Mouse (Mus musculus) forebrain, embryonic 14.5 days (tissue): Measurements from ENCODE around the gene Cmip. TPM values are rescaled to one million over a fixed set of nuclear protein-coding genes. Genes with fewer than 3 reads are reported as not detected.
"Not testable (repeated sequence)": the region's sequence is repeated elsewhere in the genome, so short reads cannot be mapped to it uniquely, and the experiment has no call there.

Experiments used
- ATAC-seq: fragments of 200-750 bp; cut with Nextera tagmentation; 2 replicates; pipeline ENCODE4 v1.8.0; 2017; ENCODE audit warnings: mild to moderate bottlenecking, moderate library complexity
- DNase-seq: peaks from one replicate; pipeline ENCODE4 v3.0.0-alpha.2; 2015; ENCODE audit warnings: low spot score
- H3K27ac ChIP-seq: fragments of 300-500 bp; sonication (generic); 2 replicates; pipeline ENCODE4 v1.5.1; 2014; ENCODE audit warnings: low read depth, mild to moderate bottlenecking, control low read depth, low read length, moderate library complexity
- H3K27me3 ChIP-seq: fragments of 300-500 bp; sonication (generic); replicated peaks from 2 replicates; pipeline ENCODE4 v1.6.1; 2014; ENCODE audit warnings: low read length, control low read depth, mixed read lengths; ENCODE audit not compliant: control insufficient read depth, insufficient read depth
- H3K36me3 ChIP-seq: fragments of 300-500 bp; sonication (generic); 2 replicates; pipeline ENCODE4 v1.6.1; 2014; ENCODE audit warnings: low read length, control low read depth; ENCODE audit not compliant: control insufficient read depth, insufficient read depth
- H3K4me1 ChIP-seq: fragments of 300-500 bp; sonication (generic); 2 replicates; pipeline ENCODE4 v1.6.1; 2014; ENCODE audit warnings: antibody characterized with exemption, low read length, control low read depth; ENCODE audit not compliant: control insufficient read depth, insufficient read depth
- H3K4me2 ChIP-seq: fragments of 300-500 bp; sonication (generic); 2 replicates; pipeline ENCODE4 v1.6.1; 2014; ENCODE audit warnings: mild to moderate bottlenecking, control low read depth, low read length
- H3K4me3 ChIP-seq: fragments of 300-500 bp; sonication (generic); 2 replicates; pipeline ENCODE4 v1.5.1; 2014; ENCODE audit warnings: low read depth, low read length, control low read depth
- H3K9ac ChIP-seq: fragments of 300-500 bp; sonication (generic); 2 replicates; pipeline ENCODE4 v1.6.1; 2014; ENCODE audit warnings: mild to moderate bottlenecking, low read length, control low read depth, moderate library complexity
- H3K9me3 ChIP-seq: fragments of 300-500 bp; sonication (generic); replicated peaks from 2 replicates; pipeline ENCODE4 v1.6.1; 2016; ENCODE audit warnings: low read length, control low read depth, mixed read lengths; ENCODE audit not compliant: control insufficient read depth
- WGBS: fragments of 180-500 bp; shearing (Covaris S2); extraction: QIAGEN DNeasy Blood & Tissue Kit; methylation state at CpG from one replicate; pipeline ENCODE4 v1.1.7; 2014; 5-methylcytosine and 5-hydroxymethylcytosine counted together
- polyA plus RNA-seq: library from polyadenylated mRNA; unstranded; fragments of >200 nt; fragmentation: Nextera tagmentation; extraction: Ambion mirVana; gene quantifications from 2 replicates; pipeline ENCODE4 v1.2.1, GENCODE M21; 2014

Gene Cmip
- polyA plus RNA-seq, 1 experiment from 2014 or later = 57.4 TPM

GRCm38 (mm10) chr8:117423029-117423428 lies 166.2 kb downstream of the Cmip start:
- H3K36me3 ChIP-seq = peaks cover 42% of the 10 kb centered on the region

DNA sequence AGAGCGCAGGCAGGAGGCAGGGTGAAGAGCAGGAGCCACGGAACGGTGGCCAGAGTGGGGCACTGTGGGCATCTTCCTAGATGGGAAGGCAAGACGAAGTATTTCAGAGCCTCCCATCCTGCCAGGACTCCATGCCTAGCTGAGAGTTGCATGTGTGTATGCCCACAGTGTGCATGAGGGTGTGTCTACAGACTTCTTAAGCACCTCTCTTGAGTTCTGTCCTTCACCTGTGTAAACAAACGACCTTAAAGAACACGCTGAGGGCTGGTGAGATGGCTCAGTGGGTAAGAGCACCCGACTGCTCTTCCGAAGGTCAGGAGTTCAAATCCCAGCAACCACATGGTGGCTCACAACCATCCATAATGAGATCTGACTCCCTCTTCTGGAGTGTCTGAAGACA lies 171.0 kb downstream of the Cmip start:
- H3K9me3 ChIP-seq, ATAC-seq, H3K9ac ChIP-seq, H3K4me1 ChIP-seq, H3K4me2 ChIP-seq, H3K4me3 ChIP-seq, H3K27me3 ChIP-seq, DNase-seq, H3K27ac ChIP-seq: not testable (repeated sequence)
- 89% methylated on average over 8 of the region's 8 CpGs for whole genome bisulfite sequencing
- peaks cover 69% of the 10 kb centered on the region for H3K36me3 ChIP-seq

More at GRCm38 (mm10) chr8:117423029-117423428, 166.2 kb downstream of the Cmip start:
- Histone ChIP-seq H3K9me3 (no peaks in the 10 kb centered on the region), H3K4me2 (no peak overlapping the region), H3K27me3 (no peaks in the 10 kb centered on the region), H3K9ac (no peak overlapping the region), H3K27ac (peak overlapping the region; percentile 36; the same call in 1 of the 2 replicates), H3K4me3 (no peak overlapping the region), H3K4me1 (no peaks in the 10 kb centered on the region)
- WGBS = 83% methylated on average over 4 of the region's 4 CpGs
- ATAC-seq (peak; percentile 68; the same call in 1 of the 2 replicates), DNase-seq (peak; percentile 60)

DNA sequence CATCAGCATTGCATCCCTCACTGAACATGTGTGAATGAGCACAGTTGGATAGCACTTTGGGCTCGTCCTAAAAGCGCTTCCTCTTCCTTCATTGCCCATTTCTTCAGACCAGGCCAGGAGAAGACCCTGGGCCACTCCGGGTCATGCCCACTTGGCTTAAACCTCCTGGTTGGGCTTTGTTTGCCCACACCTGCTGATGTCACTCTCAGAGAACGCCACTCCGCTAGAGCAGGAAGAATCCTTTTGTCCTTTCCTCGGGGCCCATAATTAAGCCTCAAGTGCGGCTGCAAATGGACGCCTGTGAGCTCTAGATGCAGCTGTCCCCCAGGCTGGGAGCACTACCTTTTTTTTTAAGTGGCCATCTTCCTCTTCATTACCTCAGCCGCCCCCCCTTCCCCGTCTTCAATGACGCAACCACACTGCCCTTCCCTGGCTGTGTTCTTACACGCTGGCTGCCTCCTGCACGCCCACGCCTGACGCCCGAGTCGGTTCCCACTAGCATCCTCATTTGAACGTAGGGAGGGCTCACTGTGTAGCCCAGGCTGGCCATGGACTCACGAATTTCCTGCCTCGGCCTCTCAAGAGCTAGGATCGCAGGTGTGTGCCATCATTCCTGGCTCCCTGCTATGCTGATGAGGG lies 171.8 kb downstream of the Cmip start:
- 0 out of 2 replicates have a peak, but pooled peaks have one; percentile 4 for ATAC-seq
- Histone ChIP-seq H3K27ac (peak overlapping the region; percentile 45; the same call in 1 of the 2 replicates), H3K4me2 (no peak overlapping the region), H3K4me3 (no peak overlapping the region), H3K36me3 (peaks cover 69% of the 10 kb centered on the region), H3K9me3 (no peaks in the 10 kb centered on the region), H3K27me3 (no peaks in the 10 kb centered on the region), H3K4me1 (no peaks in the 10 kb centered on the region), H3K9ac (no peak overlapping the region)
- 70% methylated on average over 21 of the region's 21 CpGs for WGBS
- peak; percentile 26 for DNase-seq

DNA sequence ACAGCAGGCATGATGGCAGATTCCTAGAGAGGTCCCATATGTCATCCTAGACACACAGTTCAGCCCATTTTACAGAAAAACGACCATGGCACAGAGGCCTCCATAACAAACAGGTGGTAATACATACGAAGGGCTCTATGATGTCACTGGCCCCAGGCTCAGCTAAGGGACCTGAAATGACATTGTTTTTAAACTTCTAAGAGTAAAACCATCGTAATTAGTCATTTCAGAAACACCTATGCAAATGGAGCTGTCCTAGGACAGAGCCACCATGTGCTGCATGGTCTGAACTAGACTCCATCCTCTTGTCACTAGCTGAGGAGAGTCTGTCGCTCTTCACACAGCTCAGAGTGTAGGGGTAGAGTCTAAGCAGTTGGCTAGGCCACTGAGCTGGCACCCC lies 173.8 kb downstream of the Cmip start:
- ATAC-seq = no peak
- WGBS = 93% methylated on average over 4 of the region's 4 CpGs
- Histone ChIP-seq H3K9me3 (no peaks in the 10 kb centered on the region), H3K4me2 (no peak overlapping the region), H3K4me1 (no peaks in the 10 kb centered on the region), H3K9ac (no peak overlapping the region), H3K36me3 (peaks cover 69% of the 10 kb centered on the region), H3K27me3 (no peaks in the 10 kb centered on the region), H3K27ac (no peak overlapping the region), H3K4me3 (no peak overlapping the region)
- DNase-seq = no peak

GRCm38 (mm10) chr8:117431554-117431953 lies 174.7 kb downstream of the Cmip start:
- Histone ChIP-seq H3K36me3 (peaks cover 73% of the 10 kb centered on the region), H3K27me3 (no peaks in the 10 kb centered on the region), H3K9ac (no peak overlapping the region), H3K27ac (no peak overlapping the region), H3K4me3 (no peak overlapping the region), H3K9me3 (no peaks in the 10 kb centered on the region), H3K4me2 (no peak overlapping the region), H3K4me1 (no peaks in the 10 kb centered on the region)
- DNase-seq (no peak), ATAC-seq (no peak)
- 94% methylated on average over 3 of the region's 3 CpGs for WGBS

- no peaks in the 10 kb centered on the region for H3K27me3 ChIP-seq
- no peaks in the 10 kb centered on the region for H3K4me1 ChIP-seq
- no peak overlapping the region for H3K4me3 ChIP-seq
- 89% methylated on average over 8 of the region's 8 CpGs for WGBS
- DNase-seq = no peak
- ATAC-seq = no peak
- H3K9me3 ChIP-seq = no peaks in the 10 kb centered on the region
- no peak overlapping the region for H3K4me2 ChIP-seq
- no peak overlapping the region for H3K9ac ChIP-seq
- no peak overlapping the region for H3K27ac ChIP-seq
- H3K36me3 ChIP-seq = peaks cover 75% of the 10 kb centered on the region
Measured at GRCm38 (mm10) chr8:117432111-117432510, 175.2 kb downstream of the Cmip start.

DNA sequence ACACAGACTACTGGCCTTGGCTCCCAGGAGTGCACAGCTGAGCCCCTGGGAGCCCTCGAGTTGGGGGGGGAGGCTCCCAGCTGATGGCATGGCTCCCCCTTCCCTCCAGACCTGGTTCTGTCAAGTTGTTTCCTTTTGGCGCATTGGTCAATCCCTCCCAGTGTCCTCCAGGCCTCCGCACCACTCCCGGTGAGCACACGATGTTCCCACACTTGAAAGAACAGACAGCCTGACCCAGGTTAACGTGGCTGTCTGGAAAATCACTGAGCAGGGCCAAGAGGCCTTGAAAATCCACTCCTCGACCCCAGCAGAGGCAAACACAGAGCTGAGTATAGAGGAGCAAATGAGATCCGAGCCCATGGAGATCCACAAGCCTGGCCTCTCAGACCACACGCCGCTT lies 177.1 kb downstream of the Cmip start:
- Histone ChIP-seq H3K4me2 (no peak overlapping the region), H3K27ac (no peak overlapping the region), H3K36me3 (peaks cover 86% of the 10 kb centered on the region), H3K4me1 (no peaks in the 10 kb centered on the region), H3K9ac (no peak overlapping the region), H3K4me3 (no peak overlapping the region), H3K27me3 (no peaks in the 10 kb centered on the region), H3K9me3 (no peaks in the 10 kb centered on the region)
- 93% methylated on average over 10 of the region's 10 CpGs for WGBS
- ATAC-seq (no peak), DNase-seq (no peak)

DNA sequence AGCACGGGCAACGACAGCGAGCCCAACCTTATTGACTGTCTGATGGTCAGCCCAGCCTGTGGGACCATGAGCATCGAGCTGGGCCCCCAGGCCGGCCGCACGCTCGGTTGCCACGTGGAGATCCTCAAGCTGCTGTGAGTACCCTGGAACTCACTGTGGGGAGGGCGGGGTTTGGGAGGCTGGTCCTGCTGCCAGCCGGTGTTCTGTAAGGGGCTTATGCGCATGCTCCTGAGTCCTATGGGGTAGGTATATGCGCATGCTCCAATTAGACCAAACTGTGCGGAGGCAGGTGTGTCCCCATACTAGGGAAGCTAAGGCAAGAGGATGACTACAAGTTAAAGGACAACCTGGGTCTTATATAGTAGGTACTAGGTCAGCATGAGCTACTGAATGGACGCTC lies 179.9 kb downstream of the Cmip start:
- H3K36me3 ChIP-seq = peaks cover 79% of the 10 kb centered on the region
- no peak overlapping the region for H3K27ac ChIP-seq
- 94% methylated on average over 15 of the region's 15 CpGs for WGBS
- H3K9ac ChIP-seq = no peak overlapping the region
- H3K4me3 ChIP-seq = no peak overlapping the region
- ATAC-seq (no peak), DNase-seq (no peak)
- H3K4me1 ChIP-seq = no peaks in the 10 kb centered on the region
- no peaks in the 10 kb centered on the region for H3K27me3 ChIP-seq
- no peak overlapping the region for H3K4me2 ChIP-seq
- H3K9me3 ChIP-seq = no peaks in the 10 kb centered on the region

GRCm38 (mm10) chr8:117437616-117438015 lies 180.8 kb downstream of the Cmip start:
- no peak overlapping the region for H3K27ac ChIP-seq
- DNase-seq (no peak), ATAC-seq (no peak)
- whole genome bisulfite sequencing = 87% methylated on average over 5 of the region's 5 CpGs
- peaks cover 76% of the 10 kb centered on the region for H3K36me3 ChIP-seq
- H3K4me3 ChIP-seq = no peak overlapping the region
- H3K27me3 ChIP-seq = no peaks in the 10 kb centered on the region
- H3K9ac ChIP-seq = no peak overlapping the region
- H3K4me2 ChIP-seq = no peak overlapping the region
- H3K4me1 ChIP-seq = no peaks in the 10 kb centered on the region
- H3K9me3 ChIP-seq = no peaks in the 10 kb centered on the region
